Mouse (Mus musculus) fat pad, adult 2 months (tissue): ENCODE measurements around the gene Rps8.

Source experiments
- DNase-seq: peaks from one replicate; pipeline ENCODE4 v3.0.0-alpha.2; 2011; ENCODE audit warnings: low read depth, low spot score; ENCODE audit errors: extremely low read depth

Gene Rps8

DNA sequence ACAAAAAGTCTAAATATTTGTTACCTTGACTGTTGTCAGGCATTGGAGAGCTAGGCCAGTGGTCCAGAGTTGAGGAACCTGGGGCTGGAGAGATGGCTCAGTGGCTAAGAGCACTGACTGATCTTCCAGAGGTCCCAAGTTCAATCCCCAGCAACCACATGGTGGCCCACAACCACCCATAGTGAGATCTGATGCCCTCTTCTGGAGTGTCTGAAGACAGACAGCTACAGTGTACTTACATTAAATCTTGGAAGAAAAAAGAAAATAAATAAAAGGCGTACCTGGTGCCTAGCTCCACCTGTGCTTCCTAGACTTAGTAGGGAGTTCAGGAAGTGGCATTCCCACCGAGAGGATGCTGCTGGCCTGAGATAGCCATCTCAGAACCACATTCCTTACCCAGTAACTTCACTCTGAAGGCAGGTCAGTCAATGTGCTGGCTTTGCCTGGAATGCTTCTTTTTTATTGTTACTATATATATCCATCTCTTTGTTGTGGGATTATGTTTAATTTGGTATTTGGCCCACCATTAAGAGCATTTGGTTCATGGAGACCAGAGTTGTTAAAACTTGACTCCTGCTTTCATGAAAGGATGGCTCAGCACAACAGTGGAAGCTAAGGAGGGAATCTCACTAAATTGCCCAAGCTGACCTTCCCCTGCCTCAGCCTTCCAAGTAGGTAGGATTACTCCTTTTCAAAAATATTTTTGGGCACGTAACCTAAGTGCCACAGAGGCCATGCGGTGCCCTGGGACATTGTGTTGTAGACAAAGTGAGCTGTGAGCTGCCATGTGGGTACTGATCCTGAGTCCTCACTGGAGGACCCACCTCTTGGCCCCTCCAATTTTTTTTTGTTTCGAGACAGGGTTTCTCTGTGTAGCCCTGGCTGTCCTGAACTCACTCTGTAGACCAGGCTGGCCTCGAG, 6.5 kb downstream of the Rps8 start:
- no peak for DNase-seq

DNA sequence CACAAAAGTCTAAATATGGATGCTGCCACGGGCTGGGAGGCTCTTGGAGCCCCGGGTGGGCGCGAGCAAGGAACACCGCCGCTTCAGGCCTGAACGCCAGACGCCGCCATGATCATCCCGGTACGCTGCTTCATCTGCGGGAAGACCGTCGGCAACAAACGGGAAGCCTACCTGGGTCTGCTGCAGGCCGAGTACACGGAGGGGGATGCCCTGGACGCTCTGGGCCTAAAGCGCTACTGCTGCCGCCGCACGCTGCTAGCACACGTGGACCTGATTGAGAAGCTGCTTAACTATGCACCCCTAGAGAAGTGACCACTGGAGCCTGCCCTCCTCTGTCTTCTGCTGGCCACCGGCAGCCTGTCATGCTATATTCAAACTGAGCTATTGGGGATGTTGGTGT, 7.2 kb downstream of the Rps8 start:
- no peak for DNase-seq

DNA sequence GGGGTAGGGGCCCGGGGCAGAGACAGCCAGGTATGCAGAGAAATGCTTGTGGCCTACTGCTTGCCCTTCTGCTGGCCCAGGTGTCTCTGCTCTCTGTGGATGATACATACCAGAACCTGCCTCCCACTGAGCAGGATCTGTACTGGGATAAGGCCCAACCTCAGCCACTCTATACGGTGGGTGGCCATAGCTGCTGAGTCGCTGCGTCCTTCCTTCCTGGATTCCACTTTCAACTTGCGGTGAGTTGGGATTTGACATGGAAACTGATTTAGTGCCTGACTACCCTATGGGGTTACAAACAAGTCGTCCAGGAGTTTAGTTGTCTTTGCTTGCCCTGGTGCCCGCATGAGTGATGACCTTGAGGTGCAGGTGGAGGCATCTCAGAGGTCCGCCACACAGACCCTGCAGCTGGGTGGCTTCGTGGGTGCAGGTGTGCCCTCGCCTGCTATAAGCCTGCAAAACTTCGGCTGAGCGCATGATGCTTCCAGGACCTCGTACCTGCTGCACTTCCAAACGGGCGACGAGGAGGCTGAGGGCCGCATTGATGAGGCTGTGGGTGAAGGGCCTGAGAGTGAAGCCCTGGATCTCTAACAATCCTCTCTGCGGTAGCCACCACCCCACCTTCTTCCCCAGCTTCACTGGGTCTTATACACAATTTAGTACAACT, 7.9 kb downstream of the Rps8 start:
- no peak for DNase-seq

DNA sequence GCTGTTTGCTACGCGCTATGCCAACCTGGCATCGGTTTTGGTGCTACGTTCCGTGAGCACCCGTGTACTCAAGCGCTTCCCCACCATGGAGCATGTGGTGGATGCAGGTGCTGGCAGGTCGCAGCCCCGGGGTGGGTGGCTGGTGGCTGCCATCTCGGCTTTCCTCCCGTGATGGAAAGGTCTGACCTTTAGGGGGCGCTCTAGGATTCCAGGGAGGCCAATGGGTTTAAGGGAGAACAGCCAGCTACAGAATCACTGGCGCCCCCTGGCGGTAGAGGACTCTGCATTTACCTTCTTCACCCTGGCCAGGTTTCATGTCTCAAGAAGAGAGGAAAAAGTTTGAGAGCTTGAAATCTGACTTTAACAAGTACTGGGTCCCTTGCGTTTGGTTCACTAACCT, 9.9 kb downstream of the Rps8 start:
- no peak for DNase-seq

DNA sequence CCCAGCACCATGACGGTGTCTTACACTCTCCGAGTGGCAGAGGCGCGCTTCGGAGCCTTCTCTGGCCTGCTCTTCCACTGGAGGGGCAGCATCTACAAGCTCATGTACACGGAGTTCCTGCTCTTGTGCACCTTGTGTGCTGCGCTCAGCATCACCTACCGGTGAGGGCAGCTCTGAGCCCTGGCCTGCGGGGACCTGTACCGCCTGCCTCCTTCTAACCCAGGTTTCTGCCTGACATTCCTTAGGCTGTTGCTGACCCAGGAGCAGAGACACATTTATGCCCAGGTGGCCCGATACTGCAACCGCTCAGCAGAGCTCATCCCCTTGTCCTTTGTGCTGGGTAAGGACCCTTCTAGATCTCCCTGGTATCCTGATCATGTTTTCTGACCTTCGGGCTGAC, 10.8 kb downstream of the Rps8 start:
- DNase-seq = no peak

DNA sequence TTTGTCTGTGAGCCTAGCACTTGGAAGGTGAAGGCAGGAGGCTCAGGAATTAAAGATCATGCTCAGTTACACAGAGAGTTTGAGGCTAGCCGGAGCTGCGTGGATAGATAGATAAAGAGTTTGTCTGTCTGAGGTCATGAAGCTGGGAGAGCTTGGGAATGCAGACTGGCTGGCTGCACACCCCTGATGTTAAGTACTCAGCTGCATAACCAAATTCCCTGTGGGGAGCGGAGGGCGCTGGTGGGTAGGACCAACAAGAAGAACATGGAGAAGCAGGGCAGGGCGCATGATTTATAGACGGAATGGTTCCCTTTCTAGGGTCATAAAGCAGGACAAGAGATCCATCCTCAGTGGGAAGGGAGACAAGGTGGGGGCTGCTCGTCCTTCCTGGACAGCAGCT, 13.0 kb downstream of the Rps8 start:
- DNase-seq = no peak

DNA sequence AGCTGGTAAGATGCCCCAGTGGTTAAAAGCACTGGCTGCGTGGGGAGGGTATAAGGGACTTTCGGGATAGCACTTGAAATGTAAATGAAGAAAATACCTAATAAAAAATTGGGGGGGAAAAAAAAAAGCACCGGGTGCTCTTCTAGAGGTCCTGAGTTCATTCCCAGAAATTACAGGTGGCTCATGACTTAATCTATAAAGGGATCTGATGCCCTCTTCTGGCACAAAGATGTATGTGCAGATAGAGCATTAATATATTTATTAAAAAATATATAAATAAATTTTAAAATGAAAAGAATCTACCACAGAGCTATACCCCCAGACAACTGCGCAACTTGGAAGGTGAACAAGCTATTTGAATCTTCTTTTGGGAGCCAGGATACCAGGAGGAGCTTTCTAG, 15.4 kb downstream of the Rps8 start:
- no peak for DNase-seq

DNA sequence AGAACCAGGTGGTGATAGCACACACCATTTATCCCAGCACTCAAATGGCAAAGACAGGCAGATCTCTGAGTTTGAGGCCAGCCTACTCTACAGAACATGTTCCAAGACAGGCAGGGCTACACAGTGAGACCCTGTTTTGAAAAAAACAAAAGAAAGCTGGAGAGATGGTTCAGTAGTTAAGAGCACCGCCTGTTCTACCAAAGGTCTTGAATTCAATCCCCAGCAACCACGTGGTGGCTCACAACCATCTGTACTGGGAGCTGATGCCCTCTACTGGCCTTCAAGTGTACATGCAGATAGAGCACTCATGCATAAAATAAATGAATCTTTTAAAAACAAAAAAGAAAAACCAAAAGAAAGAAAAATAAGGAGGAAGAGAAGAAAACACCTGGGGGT, 16.8 kb downstream of the Rps8 start:
- no peak for DNase-seq

DNA sequence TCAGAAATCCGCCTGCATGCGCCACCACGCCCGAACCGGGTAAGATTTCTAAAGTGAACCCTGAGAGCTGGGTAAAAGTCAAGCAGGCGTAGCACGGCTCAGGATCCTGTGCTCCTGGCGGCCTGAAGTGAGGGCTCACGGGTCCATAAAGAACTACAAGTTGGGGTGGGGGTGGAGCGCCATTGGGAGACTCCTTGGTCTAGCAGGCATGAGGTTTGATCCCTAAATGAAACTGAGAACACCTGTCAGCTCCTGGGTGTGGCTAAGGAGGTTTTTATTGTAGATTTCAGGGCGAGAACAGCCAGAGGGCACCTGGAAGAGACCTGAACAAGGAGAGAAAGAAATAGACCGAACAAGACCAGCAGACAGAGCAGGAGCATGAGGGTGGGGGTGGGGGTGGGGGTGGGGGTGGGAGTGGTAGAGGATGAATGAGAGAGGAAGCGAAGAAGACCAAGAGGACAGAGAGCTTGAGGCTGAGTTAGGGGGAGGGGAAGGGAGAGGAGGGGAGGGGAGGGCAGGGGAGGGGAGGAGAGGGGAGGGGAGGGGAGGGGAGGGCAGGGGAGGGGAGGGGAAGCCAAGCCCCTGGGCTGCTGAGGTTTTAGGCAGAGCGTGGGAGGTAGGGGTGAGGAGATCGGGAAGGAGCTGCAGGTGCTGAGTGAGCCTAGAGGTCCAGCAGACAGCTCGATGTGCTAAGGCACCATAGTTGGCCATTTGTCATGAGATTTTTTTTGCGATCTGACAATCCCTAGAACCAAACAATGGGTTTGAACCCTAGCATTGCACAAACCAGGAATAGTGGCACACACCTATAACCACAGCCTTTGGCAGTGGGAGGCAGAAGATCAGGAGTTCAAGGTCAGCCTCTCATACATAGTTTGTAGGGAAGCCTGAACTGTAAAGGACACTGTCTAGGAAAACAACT, 17.5 kb downstream of the Rps8 start:
- DNase-seq = no peak

DNA sequence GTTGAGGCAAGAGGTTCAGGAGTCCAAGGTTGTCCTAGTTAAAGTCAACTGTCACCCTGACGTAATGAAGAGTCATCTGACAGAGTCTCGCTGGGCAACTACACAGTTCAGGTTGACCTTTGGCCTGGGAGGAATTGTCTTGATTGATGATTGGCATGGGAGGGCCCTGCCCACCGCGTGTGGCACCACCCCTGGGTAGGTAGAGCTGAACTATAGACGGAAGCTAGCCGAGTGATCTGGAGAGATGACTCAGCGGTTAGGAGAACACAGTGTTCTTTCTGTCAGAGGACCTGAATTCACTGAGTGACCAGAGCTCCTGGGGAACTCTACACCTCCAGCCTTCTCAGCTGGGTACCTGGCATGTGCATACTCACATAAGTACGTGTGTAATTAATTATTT, 20.0 kb downstream of the Rps8 start:
- DNase-seq = peak; percentile 67

DNA sequence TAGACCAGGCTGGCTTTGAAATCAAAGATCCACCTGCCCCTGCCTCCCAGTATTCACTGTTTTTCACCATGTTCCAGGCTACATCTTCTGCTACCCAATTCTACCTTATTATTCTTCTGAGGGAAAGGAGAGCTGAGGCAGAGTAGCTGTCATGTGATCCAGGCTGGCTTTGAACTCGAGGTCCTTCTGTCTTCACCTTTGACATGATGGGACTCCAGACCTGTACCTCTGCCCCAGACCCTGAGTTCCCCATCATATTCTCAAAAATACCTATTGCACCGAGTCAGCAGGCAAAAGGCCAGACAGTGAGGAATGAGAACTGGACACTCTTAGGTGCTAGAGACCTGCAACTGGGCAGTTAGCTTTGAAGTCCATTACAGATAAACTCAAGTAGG, 21.4 kb downstream of the Rps8 start:
- DNase-seq = no peak

DNA sequence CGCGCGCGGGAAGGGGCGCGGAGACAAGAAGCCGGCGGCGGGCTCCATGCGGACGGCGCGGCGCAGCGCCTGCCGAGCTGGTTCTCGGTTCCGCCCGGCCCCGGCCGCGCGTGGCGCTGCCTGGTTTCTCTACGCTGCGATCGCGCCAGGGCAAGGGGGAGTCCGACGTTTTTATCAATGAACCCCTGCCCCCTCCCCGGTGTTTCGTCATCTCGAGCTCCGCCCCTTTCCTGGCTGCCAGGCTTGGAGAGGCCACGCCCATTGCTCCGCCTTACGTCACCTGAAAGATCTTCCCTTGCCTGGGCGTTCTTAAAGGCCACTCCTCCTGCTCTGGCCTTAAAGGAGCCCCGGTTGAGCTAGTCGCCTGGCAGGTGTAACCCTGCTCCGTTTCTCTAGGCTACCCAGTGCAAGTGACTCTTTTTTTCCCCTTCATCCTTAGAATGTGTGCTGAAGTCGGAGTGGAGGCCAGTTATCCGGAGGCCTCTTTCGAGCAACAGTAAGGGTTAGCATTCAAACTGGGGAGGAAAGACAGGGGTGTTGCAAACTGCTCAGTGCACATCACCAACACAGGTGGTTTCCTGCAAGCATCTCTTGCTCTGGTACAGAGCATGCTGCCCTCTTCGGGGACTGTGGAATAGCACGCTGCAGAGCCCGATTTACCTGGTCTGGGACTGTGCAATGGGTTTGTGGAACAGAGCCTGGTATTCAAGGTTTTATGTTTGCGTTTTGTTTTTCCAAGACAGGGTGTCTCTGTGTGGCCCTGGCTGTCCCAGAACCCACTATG, 22.0 kb downstream of the Rps8 start, which contains the start of gene Plk3:
TSS of gene Plk3 (minus strand) at position 147 of the 784 bp plus-strand sequence.
- DNase-seq = no peak

DNA sequence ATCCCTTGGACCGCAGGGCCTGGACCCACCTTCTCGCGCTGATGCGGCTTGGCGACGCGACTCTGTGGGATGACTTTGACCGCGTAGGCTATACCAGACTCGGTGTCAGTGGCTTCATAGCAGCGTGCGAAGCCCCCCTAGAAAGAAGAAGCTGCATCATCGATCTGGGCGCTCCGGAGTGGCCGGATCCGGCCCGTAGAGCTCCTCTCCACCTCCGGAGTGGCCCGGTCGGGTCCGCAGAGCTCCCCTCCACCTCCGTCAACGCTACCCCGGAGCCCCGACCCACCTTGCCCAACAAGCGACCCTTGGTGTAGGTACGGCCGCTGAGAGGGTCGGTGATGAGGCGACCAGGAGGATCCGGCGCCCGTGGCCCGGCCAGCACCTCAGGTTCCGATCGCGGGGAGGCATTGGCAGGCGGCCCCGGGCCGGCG, 22.7 kb downstream of the Rps8 start:
- DNase-seq = no peak

DNA sequence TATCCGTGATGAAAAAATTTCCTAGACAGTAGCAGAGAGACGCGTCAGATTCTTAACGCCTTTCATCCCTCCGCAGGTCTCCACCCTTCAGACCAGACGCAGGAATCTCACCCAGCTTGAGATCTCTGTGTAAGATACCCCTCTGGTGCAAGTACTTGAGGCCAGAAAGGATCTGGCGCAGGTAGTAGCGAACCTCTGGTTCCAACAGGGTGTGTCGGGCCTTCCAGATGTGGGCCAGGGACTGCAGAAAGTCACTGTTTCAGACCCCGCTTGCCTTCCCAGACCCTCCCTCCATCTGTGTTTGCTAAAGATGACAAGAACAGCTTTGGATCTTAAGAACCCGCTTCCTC, 23.3 kb downstream of the Rps8 start:
- DNase-seq = no peak

DNA sequence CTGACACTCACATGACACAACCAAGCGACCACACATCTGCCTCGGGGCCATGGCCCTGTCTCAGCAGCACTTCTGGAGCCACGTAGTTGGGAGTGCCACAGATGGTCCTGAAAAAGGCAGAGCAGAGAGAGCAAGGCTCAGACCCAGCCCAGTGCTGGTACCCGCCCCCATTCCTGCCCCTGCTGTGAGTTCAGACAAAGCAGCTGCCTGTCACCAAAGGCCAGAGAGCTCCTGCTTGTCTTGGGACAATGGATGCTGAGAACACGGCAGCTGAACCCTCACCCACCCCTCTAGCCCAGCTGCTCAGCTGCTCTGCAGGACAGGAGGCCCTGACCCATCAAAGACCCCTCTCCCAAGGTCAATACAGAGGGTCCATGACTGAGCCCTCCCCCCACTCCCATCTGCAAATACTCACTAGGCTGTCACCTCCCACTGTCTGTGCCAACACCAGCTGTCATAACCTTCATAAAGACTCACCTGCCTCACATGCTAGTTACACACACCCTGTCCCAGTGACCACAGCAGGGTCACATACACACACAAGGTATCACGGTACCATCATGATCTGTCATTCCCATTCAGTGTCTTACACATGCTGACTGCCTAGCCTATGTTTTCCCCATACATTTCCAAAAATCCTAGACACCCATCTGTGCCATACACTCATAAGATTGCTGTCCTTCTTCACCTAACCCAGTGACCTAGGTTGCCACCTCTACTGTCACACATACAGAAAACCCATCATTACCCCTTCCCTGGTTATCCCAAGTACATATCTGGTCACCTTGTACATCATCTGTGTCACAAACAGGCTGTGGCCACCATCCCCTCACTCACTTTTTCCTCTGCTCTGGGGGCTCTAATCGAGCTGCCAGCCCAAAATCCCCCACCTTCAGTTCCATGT, 23.9 kb downstream of the Rps8 start:
- no peak for DNase-seq

DNA sequence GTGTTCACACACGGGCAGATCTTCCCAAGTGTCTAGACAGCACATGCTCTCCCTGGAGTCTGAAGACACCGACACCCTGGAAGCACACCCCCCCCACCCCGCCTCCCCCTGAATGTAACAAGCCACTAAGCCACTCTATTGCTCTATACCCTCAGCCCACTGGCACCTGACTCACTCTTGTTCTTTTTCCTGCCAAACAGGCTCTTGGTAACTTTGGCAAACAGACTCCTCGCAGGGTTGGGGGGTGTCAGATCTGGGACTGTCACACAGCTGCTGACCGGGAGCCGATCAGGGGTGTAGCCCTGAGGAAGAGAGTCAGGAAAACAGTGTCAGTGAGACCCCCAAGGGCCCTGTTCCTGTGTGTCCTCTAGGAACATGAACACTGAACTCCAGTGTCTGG, 24.8 kb downstream of the Rps8 start:
- no peak for DNase-seq

DNA sequence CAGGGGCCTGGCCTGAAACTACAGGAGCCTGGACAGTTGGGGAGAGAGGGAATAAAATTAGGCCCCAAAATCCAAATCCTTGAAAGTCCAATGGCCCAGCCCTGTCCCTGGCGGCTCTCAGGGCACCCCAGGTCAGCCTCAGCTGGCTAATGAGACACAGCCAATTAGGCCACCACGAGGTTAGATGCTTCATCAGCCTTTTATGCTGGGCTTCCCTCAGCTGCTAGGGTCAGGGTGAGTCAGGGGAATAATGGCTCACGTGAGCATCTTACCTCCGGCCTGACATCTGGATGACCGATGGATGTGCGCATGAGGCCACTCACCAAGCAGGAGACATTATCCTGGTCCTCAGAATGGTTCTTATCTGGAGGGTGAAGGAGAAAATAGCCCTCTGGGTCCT, 25.3 kb downstream of the Rps8 start:
- DNase-seq = no peak

DNA sequence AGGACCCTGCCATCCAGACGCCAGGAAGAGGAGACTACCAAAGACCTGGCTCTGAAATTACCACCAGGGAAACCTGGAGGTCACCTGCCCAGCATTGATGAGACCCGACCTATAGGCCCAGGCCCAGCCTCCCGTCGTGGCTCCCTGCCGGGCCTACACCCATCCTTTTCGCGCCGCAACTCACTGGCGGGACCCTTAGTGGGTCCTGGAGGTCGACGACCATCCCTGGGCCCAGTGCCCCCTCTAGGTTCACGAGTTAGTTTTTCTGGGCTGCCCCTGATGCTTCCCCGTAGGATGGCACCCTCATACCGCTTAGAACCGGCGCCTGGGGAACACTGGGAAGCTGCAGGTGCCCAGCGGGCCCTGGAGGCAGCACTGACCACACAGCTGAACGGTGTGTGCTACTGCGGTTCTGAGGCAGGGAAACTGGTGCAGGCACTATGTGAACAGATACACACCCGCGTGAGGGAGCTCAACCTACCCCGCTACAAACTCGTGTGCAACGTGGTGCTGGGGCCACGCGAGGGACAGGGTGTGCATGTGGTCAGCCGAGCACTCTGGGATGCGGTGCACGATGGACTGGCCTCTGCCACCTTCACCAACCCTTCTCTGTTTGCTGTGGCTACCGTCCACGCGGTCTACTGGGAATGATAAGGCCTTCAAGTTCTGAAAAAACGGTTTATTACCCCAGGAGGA, 27.9 kb downstream of the Rps8 start:
- DNase-seq = no peak

DNA sequence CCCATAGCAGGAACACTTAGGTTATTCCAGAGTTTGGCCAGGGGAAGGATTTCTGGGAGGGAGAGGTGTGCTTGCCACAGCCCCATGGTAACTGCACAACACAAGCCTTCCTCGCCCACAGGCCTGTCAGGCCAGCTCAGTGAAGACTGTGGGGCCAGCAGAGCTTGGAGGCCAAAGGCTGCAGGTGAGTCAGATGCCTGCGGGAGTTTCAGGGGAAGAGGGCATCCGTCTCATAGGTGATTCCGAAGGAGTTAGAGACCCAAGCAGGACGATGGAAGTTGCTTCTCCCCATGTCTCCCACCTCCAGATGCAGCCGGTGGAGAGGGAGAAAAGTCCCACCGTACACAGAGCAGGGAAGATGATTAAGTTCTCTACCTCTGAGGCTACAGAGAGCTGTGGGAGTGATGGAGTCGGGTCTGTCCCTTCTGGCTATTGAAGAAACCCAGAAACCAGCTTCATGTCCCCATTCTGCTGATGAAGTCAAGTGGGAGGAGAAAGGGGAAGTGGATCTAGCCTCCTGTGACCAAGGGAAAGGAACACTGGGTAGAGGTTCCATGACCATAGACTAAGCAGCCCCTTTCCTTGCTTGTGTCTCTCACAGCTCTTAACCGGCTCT, 29.3 kb downstream of the Rps8 start, which contains the start of gene Tctex1d4:
TSS of gene Tctex1d4 (plus strand) at position 120 of the 616 bp plus-strand sequence.
- no peak for DNase-seq
